23 mouse cellular contexts compared by ENCODE assay signal in the genomic region with DNA sequence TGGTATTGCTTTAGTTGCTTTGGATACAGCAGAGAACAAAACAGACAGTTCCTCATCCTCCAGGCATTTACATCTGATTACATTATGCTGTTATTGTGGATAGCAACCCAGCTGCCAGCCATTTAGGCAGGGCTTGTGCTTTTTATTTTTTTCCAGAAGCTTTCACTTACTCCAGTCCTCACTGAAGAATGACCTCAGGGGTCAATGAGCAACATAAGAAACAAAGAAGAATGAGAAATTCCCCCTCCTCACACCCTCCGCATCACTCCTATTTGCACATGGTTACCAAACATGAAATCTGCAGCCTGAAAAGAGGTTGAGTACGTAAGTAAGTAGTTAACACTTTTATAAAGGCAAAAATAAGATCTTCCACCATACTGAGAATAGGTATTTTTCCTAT.
A peak's percentile ranks its signal among the peaks of the same experiment; 100 is the strongest.
DNase-seq lines count a peak whose midpoint lies in the region; ATAC-seq and TF ChIP-seq lines count a peak whose summit lies in the region.
"Had no signal": no experiment of that assay in that cellular context is flagged by ENCODE, and none has a peak within 500 bp of the region (broad histone marks: within the 10 kb centered on the region; RNA-seq: fewer than 3 reads in every experiment).

No protein-coding gene starts in this region.

- TF ChIP-seq EP300 in liver, postnatal 0 days (IDR thresholded peaks at IDR 0.05; ENCODE audit: low read depth): no peak

- ATAC-seq in forebrain, embryonic 12.5 days (ENCODE audit: low FRiP score): 0 out of 2 replicates have a peak, but pooled peaks have one; percentile 20
- ATAC-seq in forebrain, embryonic 13.5 days: no peak
- peak; percentile 74 for ATAC-seq in midbrain, embryonic 11.5 days (ENCODE audit: low FRiP score)
- ATAC-seq in midbrain, embryonic 13.5 days: no peak
- ATAC-seq in liver, postnatal 0 days: no peak
- ATAC-seq: inflammation-experienced regulatory T-cells, adult 6 months; intestine, postnatal 0 days had no signal

- TF ChIP-seq CTCF in liver, postnatal 0 days (IDR thresholded peaks at IDR 0.05; ENCODE audit: low read depth): no peak

- no peaks in the 10 kb centered on the region for H3K4me1 ChIP-seq in forebrain, embryonic 12.5 days
- no peaks in the 10 kb centered on the region for H3K4me1 ChIP-seq in forebrain, embryonic 13.5 days
- no peaks in the 10 kb centered on the region for H3K4me1 ChIP-seq in midbrain, embryonic 11.5 days (ENCODE audit: control insufficient read depth, insufficient read depth, low read length)
- no peaks in the 10 kb centered on the region for H3K4me1 ChIP-seq in midbrain, embryonic 13.5 days (replicated peaks)
- no peaks in the 10 kb centered on the region for H3K4me1 ChIP-seq in liver, postnatal 0 days (ENCODE audit: insufficient read depth)
- H3K4me1 ChIP-seq: embryonic facial prominence, embryonic 15.5 days; forebrain, embryonic 10.5 days; heart, embryonic 10.5 days; hindbrain, embryonic 15.5 days had no signal

- no peaks in the 10 kb centered on the region for H3K9me3 ChIP-seq in forebrain, embryonic 12.5 days
- H3K9me3 ChIP-seq in forebrain, embryonic 13.5 days (replicated peaks): no peaks in the 10 kb centered on the region
- no peaks in the 10 kb centered on the region for H3K9me3 ChIP-seq in midbrain, embryonic 11.5 days (ENCODE audit: control insufficient read depth, low read length)
- H3K9me3 ChIP-seq in midbrain, embryonic 13.5 days: no peaks in the 10 kb centered on the region
- no peaks in the 10 kb centered on the region for H3K9me3 ChIP-seq in liver, postnatal 0 days (ENCODE audit: low read length)
- H3K9me3 ChIP-seq: embryonic facial prominence, embryonic 15.5 days; forebrain, embryonic 10.5 days; heart, embryonic 10.5 days; hindbrain, embryonic 15.5 days had no signal

- H3K4me2 ChIP-seq in forebrain, embryonic 12.5 days: no peak overlapping the region
- no peak overlapping the region for H3K4me2 ChIP-seq in forebrain, embryonic 13.5 days
- no peak overlapping the region for H3K4me2 ChIP-seq in midbrain, embryonic 11.5 days
- H3K4me2 ChIP-seq in midbrain, embryonic 13.5 days (replicated peaks): no peak overlapping the region
- no peak overlapping the region for H3K4me2 ChIP-seq in liver, postnatal 0 days (ENCODE audit: low read depth, low read length)
- H3K4me2 ChIP-seq: embryonic facial prominence, embryonic 15.5 days; hindbrain, embryonic 15.5 days had no signal

- DNase-seq in midbrain, embryonic 11.5 days (ENCODE audit: low spot score, missing footprints): no peak
- DNase-seq in mesoderm, embryonic 11.5 days (ENCODE audit: low read depth, low spot score): peak; percentile 4
- peak; percentile 4 for DNase-seq in retina, postnatal 1 day
- no peak for DNase-seq in liver, postnatal 0 days
- DNase-seq: adrenal gland, adult 2 months; adrenal gland, postnatal 25 days; cerebellum, adult 11 months; cerebellum, adult 8-10 months; cerebellum, postnatal 14 days; gastrocnemius, postnatal 10 days; heart, adult 18-20 months; heart, postnatal 10 days; heart, postnatal 4 days had no signal

- no peak overlapping the region for H3K9ac ChIP-seq in forebrain, embryonic 12.5 days
- H3K9ac ChIP-seq in forebrain, embryonic 13.5 days: no peak overlapping the region
- no peak overlapping the region for H3K9ac ChIP-seq in midbrain, embryonic 11.5 days (ENCODE audit: low read length)
- H3K9ac ChIP-seq in midbrain, embryonic 13.5 days (replicated peaks): no peak overlapping the region
- no peak overlapping the region for H3K9ac ChIP-seq in liver, postnatal 0 days (replicated peaks)
- H3K9ac ChIP-seq: embryonic facial prominence, embryonic 15.5 days; hindbrain, embryonic 15.5 days had no signal

- no peaks in the 10 kb centered on the region for H3K36me3 ChIP-seq in forebrain, embryonic 12.5 days (replicated peaks)
- H3K36me3 ChIP-seq in forebrain, embryonic 13.5 days (ENCODE audit: poor library complexity, severe bottlenecking): no peaks in the 10 kb centered on the region
- no peaks in the 10 kb centered on the region for H3K36me3 ChIP-seq in midbrain, embryonic 11.5 days (ENCODE audit: control insufficient read depth, insufficient read depth, low read length)
- no peaks in the 10 kb centered on the region for H3K36me3 ChIP-seq in midbrain, embryonic 13.5 days
- no peaks in the 10 kb centered on the region for H3K36me3 ChIP-seq in liver, postnatal 0 days (replicated peaks; ENCODE audit: insufficient read depth, low read length)
- H3K36me3 ChIP-seq: embryonic facial prominence, embryonic 15.5 days; forebrain, embryonic 10.5 days; heart, embryonic 10.5 days; hindbrain, embryonic 15.5 days had no signal

- 27% methylated on average over 2 of the region's 2 CpGs for WGBS in forebrain, embryonic 12.5 days
- WGBS in forebrain, embryonic 13.5 days: 43% methylated on average over 2 of the region's 2 CpGs
- whole genome bisulfite sequencing in midbrain, embryonic 11.5 days: 36% methylated on average over 2 of the region's 2 CpGs
- 33% methylated on average over 2 of the region's 2 CpGs for WGBS in midbrain, embryonic 13.5 days
- 67% methylated on average over 2 of the region's 2 CpGs for WGBS in liver, postnatal 0 days (ENCODE audit: insufficient replicate concordance)

- no peak overlapping the region for H3K4me3 ChIP-seq in forebrain, embryonic 12.5 days (replicated peaks)
- no peak overlapping the region for H3K4me3 ChIP-seq in forebrain, embryonic 13.5 days
- no peak overlapping the region for H3K4me3 ChIP-seq in midbrain, embryonic 11.5 days (ENCODE audit: low read depth, low read length)
- no peak overlapping the region for H3K4me3 ChIP-seq in midbrain, embryonic 13.5 days (replicated peaks)
- H3K4me3 ChIP-seq in liver, postnatal 0 days (ENCODE audit: low read depth, low read length): no peak overlapping the region
- H3K4me3 ChIP-seq: embryonic facial prominence, embryonic 15.5 days; erythroblast, embryonic 14.5 days; forebrain, embryonic 10.5 days; heart, embryonic 10.5 days; hindbrain, embryonic 15.5 days had no signal

- no peak overlapping the region for H3K27ac ChIP-seq in forebrain, embryonic 12.5 days
- no peak overlapping the region for H3K27ac ChIP-seq in forebrain, embryonic 13.5 days
- H3K27ac ChIP-seq in midbrain, embryonic 11.5 days (ENCODE audit: low read depth, low read length): no peak overlapping the region
- no peak overlapping the region for H3K27ac ChIP-seq in midbrain, embryonic 13.5 days
- no peak overlapping the region for H3K27ac ChIP-seq in liver, postnatal 0 days (ENCODE audit: low read depth)
- H3K27ac ChIP-seq: embryonic facial prominence, embryonic 15.5 days; forebrain, embryonic 10.5 days; heart, embryonic 10.5 days; hindbrain, embryonic 15.5 days had no signal

- peaks cover 11% of the 10 kb centered on the region for H3K27me3 ChIP-seq in forebrain, embryonic 12.5 days
- no peaks in the 10 kb centered on the region for H3K27me3 ChIP-seq in forebrain, embryonic 13.5 days
- peaks cover 8% of the 10 kb centered on the region; the same call in 1 of the 2 replicates for H3K27me3 ChIP-seq in midbrain, embryonic 11.5 days (ENCODE audit: control insufficient read depth, insufficient read depth, low read length)
- H3K27me3 ChIP-seq in midbrain, embryonic 13.5 days: peaks cover 21% of the 10 kb centered on the region; the same call in 1 of the 2 replicates
- no peaks in the 10 kb centered on the region for H3K27me3 ChIP-seq in liver, postnatal 0 days (ENCODE audit: insufficient read depth, low read length)
- H3K27me3 ChIP-seq: embryonic facial prominence, embryonic 15.5 days had no signal

Comparison
In these comparisons a context has a peak if more than half of its experiments do, and no peak if none do; other contexts are left out.
1. ATAC-seq: peak in forebrain, embryonic 12.5 days (single experiment) and midbrain, embryonic 11.5 days (single experiment); none in forebrain, embryonic 13.5 days (single experiment), midbrain, embryonic 13.5 days (single experiment) and liver, postnatal 0 days (single experiment).
2. DNase-seq: peak in mesoderm, embryonic 11.5 days (single experiment) and retina, postnatal 1 day (single experiment); none in midbrain, embryonic 11.5 days (single experiment) and liver, postnatal 0 days (single experiment).